Mouse (Mus musculus) heart, embryonic 11.5 days (tissue): ENCODE results near the gene Ripor2. TPM values are rescaled to one million over a fixed set of nuclear protein-coding genes. Genes with fewer than 3 reads are reported as not detected.

Source experiments
- ATAC-seq: fragments of 200-750 bp; cut with Nextera tagmentation; replicated peaks from 2 replicates; pipeline ENCODE4 v1.8.0; 2017; ENCODE audit warnings: moderate library complexity; ENCODE audit not compliant: insufficient number of reproducible peaks, low FRiP score, low TSS enrichment
- H3K27ac ChIP-seq: fragments of 300-500 bp; sonication (generic); 2 replicates; pipeline ENCODE4 v1.5.1; 2014; ENCODE audit warnings: mild to moderate bottlenecking, low read depth, low read length
- H3K27me3 ChIP-seq: fragments of 300-500 bp; sonication (generic); 2 replicates; pipeline ENCODE4 v1.6.1; 2014; ENCODE audit warnings: mild to moderate bottlenecking, low read length, mixed read lengths; ENCODE audit not compliant: control insufficient read depth, insufficient read depth
- H3K36me3 ChIP-seq: fragments of 300-500 bp; sonication (generic); 2 replicates; pipeline ENCODE4 v1.6.1; 2014; ENCODE audit warnings: mild to moderate bottlenecking, low read length, moderate library complexity, mixed read lengths; ENCODE audit not compliant: control insufficient read depth, insufficient read depth
- H3K4me1 ChIP-seq: fragments of 300-500 bp; sonication (generic); 2 replicates; pipeline ENCODE4 v1.6.1; 2014; ENCODE audit warnings: low read length; ENCODE audit not compliant: control insufficient read depth, insufficient read depth
- H3K4me2 ChIP-seq: fragments of 300-500 bp; sonication (generic); 2 replicates; pipeline ENCODE4 v1.6.1; 2014; ENCODE audit warnings: mild to moderate bottlenecking, moderate library complexity
- H3K4me3 ChIP-seq: fragments of 300-500 bp; sonication (generic); 2 replicates; pipeline ENCODE4 v1.5.1; 2014; ENCODE audit warnings: low read depth, low read length
- H3K9ac ChIP-seq: fragments of 300-500 bp; sonication (generic); 2 replicates; pipeline ENCODE4 v1.6.1; 2014; ENCODE audit warnings: mild to moderate bottlenecking, low read depth, low read length, moderate library complexity
- H3K9me3 ChIP-seq: fragments of 300-500 bp; sonication (generic); replicated peaks from 2 replicates; pipeline ENCODE4 v1.6.1; 2016; ENCODE audit warnings: low read length; ENCODE audit not compliant: control insufficient read depth
- whole genome bisulfite sequencing: fragments of 180-500 bp; shearing (Covaris S2); extraction: QIAGEN DNeasy Blood & Tissue Kit; methylation state at CpG from one replicate; pipeline ENCODE4 v1.1.7; 2014; ENCODE audit not compliant: insufficient replicate concordance; 5-methylcytosine and 5-hydroxymethylcytosine counted together
- polyA plus RNA-seq: library from polyadenylated mRNA; unstranded; fragments of >200 nt; fragmentation: Nextera tagmentation; extraction: Ambion mirVana; gene quantifications from 2 replicates; pipeline ENCODE4 v1.2.1, GENCODE M21; 2014

Gene Ripor2
- polyA plus RNA-seq, 1 experiment from 2014 or later, result 6.5 TPM

- no peak overlapping the region for H3K27ac ChIP-seq
- H3K4me2 ChIP-seq, result no peak overlapping the region
- no peaks in the 10 kb centered on the region for H3K27me3 ChIP-seq
- no peak overlapping the region for H3K4me3 ChIP-seq
- no peaks in the 10 kb centered on the region for H3K9me3 ChIP-seq
- WGBS, result 64% methylated on average over 5 of the region's 5 CpGs
- no peaks in the 10 kb centered on the region for H3K36me3 ChIP-seq
- peaks cover 22% of the 10 kb centered on the region for H3K4me1 ChIP-seq
- H3K9ac ChIP-seq, result no peak overlapping the region
- ATAC-seq, result no peak
These were observed 23.8 kb downstream of the Ripor2 start for GRCm38 (mm10) chr13:24605755-24606154.

GRCm38 (mm10) chr13:24607961-24608360 is 26.0 kb downstream of the Ripor2 start:
- ATAC-seq, result no peak
- 78% methylated on average over 4 of the region's 4 CpGs for WGBS

DNA sequence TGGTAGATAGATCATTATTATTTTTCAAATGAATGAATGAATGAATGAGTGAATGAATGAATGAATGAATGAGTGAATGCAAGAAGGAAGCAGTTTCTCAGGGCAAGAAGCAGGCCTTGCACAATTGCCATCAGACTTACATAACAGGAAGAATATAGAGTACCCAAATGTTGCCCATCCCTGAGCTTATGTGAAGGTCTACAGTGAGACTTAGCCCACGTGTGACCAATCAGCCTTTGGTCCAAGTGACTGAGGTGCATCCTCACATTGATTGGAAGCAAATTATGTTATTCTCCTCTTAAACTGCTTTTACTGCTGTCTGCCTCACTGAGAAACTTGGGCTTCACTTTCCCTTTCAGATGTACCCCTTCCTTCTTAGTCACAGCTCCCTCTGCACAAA is 26.7 kb downstream of the Ripor2 start:
- H3K27ac ChIP-seq, result no peak overlapping the region
- no peak overlapping the region for H3K4me2 ChIP-seq
- WGBS, result 69% methylated on average over 1 of the region's 1 CpGs
- no peaks in the 10 kb centered on the region for H3K27me3 ChIP-seq
- H3K36me3 ChIP-seq, result no peaks in the 10 kb centered on the region
- H3K9ac ChIP-seq, result no peak overlapping the region
- no peaks in the 10 kb centered on the region for H3K9me3 ChIP-seq
- peaks cover 9% of the 10 kb centered on the region for H3K4me1 ChIP-seq
- H3K4me3 ChIP-seq, result no peak overlapping the region
- no peak for ATAC-seq

More at GRCm38 (mm10) chr13:24607961-24608360, 26.0 kb downstream of the Ripor2 start:
- Histone ChIP-seq H3K36me3 (no peaks in the 10 kb centered on the region), H3K9me3 (no peaks in the 10 kb centered on the region), H3K4me3 (no peak overlapping the region), H3K9ac (no peak overlapping the region), H3K27me3 (no peaks in the 10 kb centered on the region), H3K4me2 (no peak overlapping the region), H3K4me1 (peaks cover 17% of the 10 kb centered on the region), H3K27ac (no peak overlapping the region)

DNA sequence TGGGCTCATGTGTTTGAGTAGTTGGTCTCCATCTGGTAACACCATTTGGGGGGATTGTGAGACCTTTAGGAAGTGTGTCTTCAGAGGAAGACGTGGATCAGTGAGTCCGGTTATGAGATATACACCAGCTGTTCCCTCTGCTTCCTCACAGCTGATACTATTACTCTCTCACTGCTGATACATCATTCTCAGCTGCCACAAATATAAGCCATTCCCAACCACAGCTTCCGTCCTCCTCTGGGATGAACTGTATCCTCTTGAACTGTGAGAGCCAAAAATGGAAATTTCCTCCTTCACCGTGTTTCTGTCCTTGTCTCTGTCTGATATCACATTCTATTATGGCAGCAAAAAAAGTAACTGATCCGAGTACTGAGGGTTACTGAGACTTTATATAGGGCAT is 28.9 kb downstream of the Ripor2 start:
- Histone ChIP-seq H3K27me3 (no peaks in the 10 kb centered on the region), H3K4me1 (peaks cover 4% of the 10 kb centered on the region; the same call in 1 of the 2 replicates), H3K4me3 (no peak overlapping the region), H3K9me3 (no peaks in the 10 kb centered on the region), H3K27ac (no peak overlapping the region), H3K36me3 (no peaks in the 10 kb centered on the region), H3K4me2 (no peak overlapping the region), H3K9ac (no peak overlapping the region)
- no peak for ATAC-seq
- WGBS, result 73% methylated on average over 5 of the region's 5 CpGs

DNA sequence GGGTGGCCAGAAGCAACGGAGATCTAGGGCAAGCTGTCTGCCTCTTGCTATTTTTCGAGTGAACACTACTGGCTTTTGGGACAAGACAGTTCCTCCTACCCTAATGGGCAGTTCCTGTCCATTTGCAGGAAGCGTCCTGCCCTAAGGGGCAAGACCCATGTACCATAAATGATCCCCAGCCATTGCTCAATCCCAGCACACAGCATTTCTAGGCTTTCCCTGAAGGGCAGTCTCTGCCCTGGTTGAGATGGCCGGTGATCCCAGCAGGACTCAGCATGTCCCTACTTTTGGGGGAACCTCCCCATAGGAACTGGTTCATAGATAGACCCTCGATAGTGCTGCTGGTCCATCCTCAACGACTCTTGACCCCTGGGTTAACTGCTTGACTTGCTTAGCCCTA is 31.0 kb downstream of the Ripor2 start:
- Histone ChIP-seq H3K27ac (no peak overlapping the region), H3K4me2 (no peak overlapping the region), H3K4me3 (no peak overlapping the region), H3K27me3 (no peaks in the 10 kb centered on the region), H3K9ac (no peak overlapping the region), H3K36me3 (no peaks in the 10 kb centered on the region), H3K9me3 (no peaks in the 10 kb centered on the region), H3K4me1 (peaks cover 4% of the 10 kb centered on the region; the same call in 1 of the 2 replicates)
- ATAC-seq, result no peak
- 74% methylated on average over 6 of the region's 6 CpGs for WGBS

DNA sequence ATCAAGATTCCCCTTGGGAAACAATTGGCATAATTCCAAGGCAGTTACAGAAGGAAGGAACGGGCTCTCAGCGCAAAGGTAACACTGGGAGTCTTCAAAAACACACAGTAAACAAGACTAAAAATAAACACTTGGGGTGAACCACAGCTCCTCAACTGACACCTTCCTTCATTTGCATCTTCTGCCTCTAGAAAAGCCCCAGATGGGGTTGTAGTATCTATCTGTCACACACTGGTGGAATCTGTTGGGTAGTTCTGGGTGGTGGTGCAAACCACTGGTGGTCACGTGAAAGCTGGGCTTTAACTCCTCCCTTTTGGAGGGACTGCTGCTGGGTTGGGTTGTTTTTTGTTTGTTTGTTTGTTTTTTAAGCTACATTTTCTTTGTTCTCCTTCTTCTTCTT is 31.4 kb downstream of the Ripor2 start:
- Histone ChIP-seq H3K9ac (no peak overlapping the region), H3K4me3 (no peak overlapping the region), H3K27me3 (no peaks in the 10 kb centered on the region), H3K9me3 (no peaks in the 10 kb centered on the region), H3K27ac (no peak overlapping the region), H3K4me2 (no peak overlapping the region), H3K36me3 (no peaks in the 10 kb centered on the region), H3K4me1 (peaks cover 4% of the 10 kb centered on the region; the same call in 1 of the 2 replicates)
- WGBS, result 78% methylated on average over 3 of the region's 3 CpGs
- ATAC-seq, result no peak

- H3K4me3 ChIP-seq, result no peak overlapping the region
- H3K4me2 ChIP-seq, result no peak overlapping the region
These were observed 32.2 kb downstream of the Ripor2 start for GRCm38 (mm10) chr13:24613927-24614780.

DNA sequence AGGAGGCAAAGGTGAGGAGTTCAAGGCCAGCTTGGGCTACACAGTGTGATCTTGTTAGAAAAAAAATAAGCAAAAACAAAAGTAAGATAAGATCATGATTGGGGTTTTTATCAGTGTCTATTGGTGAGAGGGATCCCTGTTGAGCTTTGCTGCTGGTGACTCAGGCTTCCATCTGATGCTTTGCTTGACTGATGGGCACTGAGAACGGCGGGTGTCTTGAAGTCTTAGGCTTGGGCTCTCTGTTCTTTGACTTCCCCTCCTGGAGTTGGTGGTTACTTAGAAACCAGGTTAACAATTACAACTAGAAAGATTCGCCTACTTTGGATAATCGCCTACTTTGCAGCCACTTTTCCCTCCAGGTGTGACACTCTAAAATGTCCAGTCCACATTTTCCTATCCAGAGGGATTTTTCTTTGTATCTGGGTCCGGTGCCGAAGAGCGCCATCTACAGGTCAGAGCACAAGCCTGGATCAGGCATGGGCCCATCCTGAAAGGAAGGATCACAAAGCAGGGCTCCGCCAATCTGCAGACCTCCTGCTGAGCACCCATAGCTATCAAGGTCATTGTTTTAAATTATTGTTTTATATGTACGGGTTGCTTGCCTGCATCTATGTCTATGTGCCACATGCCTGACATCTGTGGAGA is 34.1 kb downstream of the Ripor2 start:
- ATAC-seq, result no peak
- Histone ChIP-seq H3K9ac (no peak overlapping the region), H3K4me3 (no peak overlapping the region), H3K4me2 (no peak overlapping the region), H3K9me3 (no peaks in the 10 kb centered on the region), H3K27me3 (no peaks in the 10 kb centered on the region), H3K4me1 (peaks cover 4% of the 10 kb centered on the region), H3K27ac (no peak overlapping the region), H3K36me3 (no peaks in the 10 kb centered on the region)
- 52% methylated on average over 9 of the region's 9 CpGs for WGBS

More at GRCm38 (mm10) chr13:24613927-24614780, 32.2 kb downstream of the Ripor2 start:
- Histone ChIP-seq H3K9me3 (no peaks in the 10 kb centered on the region), H3K9ac (no peak overlapping the region), H3K27ac (no peak overlapping the region), H3K36me3 (no peaks in the 10 kb centered on the region), H3K4me1 (peaks cover 4% of the 10 kb centered on the region; the same call in 1 of the 2 replicates), H3K27me3 (no peaks in the 10 kb centered on the region)
- no peak for ATAC-seq
- WGBS, result 41% methylated on average over 10 of the region's 10 CpGs
